Mouse (Mus musculus): ENCODE data around the gene Gmip.

The Gmip gene

DNA sequence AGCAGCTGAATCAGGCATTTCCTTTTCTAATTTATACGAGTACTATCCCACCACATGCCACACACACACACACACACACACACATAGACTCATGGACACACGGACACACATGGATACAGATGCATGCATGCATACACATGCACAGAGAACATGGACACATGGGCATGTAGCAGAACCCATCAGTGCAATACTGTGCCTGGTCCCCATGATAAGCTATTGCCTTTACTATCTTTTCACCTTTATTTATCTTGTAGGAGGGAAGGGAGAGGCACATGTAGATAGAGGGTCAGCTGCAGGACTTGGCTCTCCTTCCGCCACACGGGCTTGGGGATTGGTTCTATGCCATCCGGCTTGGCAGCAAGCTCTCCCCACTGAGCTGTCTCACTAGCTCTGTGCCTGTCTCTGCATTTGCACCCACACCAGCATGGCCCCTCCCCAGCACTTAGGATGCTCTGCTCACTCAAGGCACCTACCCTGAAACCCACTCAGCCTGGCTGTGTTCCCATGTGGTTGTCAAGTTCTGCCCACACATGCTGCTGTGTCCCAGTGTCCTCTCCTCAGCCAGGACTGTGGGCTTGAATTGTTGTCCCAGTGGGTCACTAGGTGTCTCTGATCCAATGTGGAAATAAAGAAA is 55.0 kb downstream of the Gmip start:
- DNase-seq (ENCODE audit: low spot score): no peak

- DNase-seq (ENCODE audit: low spot score): no peak
These were observed 55.7 kb downstream of the Gmip start for GRCm38 (mm10) chr8:69864180-69864579.

GRCm38 (mm10) chr8:69867696-69868326 is 59.3 kb downstream of the Gmip start:
- no peak for DNase-seq (ENCODE audit: low spot score)

GRCm38 (mm10) chr8:69870003-69870765 is 61.7 kb downstream of the Gmip start:
- DNase-seq (ENCODE audit: low spot score): no peak

- DNase-seq (ENCODE audit: low spot score): no peak
These were observed 62.4 kb downstream of the Gmip start for GRCm38 (mm10) chr8:69870907-69871306.

Data from layer of hippocampus, adult 9-10 months (tissue).